Mouse (Mus musculus) megakaryocyte, embryonic 14.5 days (primary cell): ENCODE data around the gene Pcif1.

Experiments used
- FLI1 ChIP-seq: IDR thresholded peaks from 2 replicates; pipeline ENCODE4 v1.6.1; 2012; ENCODE audit warnings: low read length, inconsistent platforms, mixed read lengths
- GATA1 ChIP-seq: IDR thresholded peaks from 3 replicates; pipeline ENCODE4 v1.6.1; 2012; ENCODE audit warnings: mixed read lengths, low read length, inconsistent platforms, borderline replicate concordance

DNA sequence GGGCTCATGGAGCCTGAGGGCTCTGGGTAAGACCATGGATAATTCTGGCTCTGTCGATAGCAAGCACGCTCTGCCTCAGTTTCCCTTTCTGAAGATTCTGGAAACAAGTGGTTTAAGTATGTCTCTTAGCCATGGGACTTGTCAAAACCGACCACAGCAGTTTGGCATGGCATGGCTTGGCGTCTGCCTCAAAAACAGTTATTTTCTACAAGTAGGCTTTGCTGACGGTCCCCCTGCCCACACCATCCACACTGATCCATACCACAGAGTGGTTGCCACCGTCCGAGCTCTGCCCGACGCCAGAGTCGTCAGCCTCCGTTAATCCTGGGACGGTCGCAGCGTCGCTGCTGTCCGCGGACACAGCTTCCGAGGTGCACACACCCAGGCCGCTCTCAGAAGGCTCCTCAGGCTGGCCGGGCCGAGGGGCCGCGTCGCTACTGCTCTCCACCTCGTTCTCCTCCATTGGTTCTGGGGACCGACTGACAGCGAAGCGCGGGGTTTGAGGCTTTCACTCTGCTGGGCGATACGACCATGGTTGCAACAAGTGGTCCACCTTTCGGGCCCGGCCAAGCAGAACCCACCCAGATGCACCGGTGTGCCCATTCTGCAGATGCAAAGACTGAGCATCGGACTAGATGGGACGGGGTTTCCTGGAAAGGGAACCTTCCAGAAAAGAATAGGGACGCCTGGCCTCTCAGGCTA lies 31.4 kb downstream of the Pcif1 start:
- TF ChIP-seq GATA1 (no peak), FLI1 (no peak)
